Mouse (Mus musculus): Measurements from ENCODE around the gene Col5a3. TPM values are rescaled to one million over a fixed set of nuclear protein-coding genes. Genes with fewer than 3 reads are reported as not detected.
A peak's percentile ranks its signal among the peaks of the same experiment; 100 is the strongest.

Gene Col5a3
- total and polyA plus RNA-seq, 2 experiments from 2014 or later, result 1.1 to 3.3 TPM

GRCm38 (mm10) chr9:20828127-20828526 is 13.3 kb upstream of the Col5a3 start:
- Histone ChIP-seq H3K27ac (no peak overlapping the region), H3K4me1 (ENCODE audit: insufficient read depth, low read length) (0 out of 2 replicates have a peak, but pooled peaks cover 3% of the 10 kb centered on the region), H3K4me2 (ENCODE audit: low read depth, low read length) (no peak overlapping the region), H3K4me3 (ENCODE audit: low read length) (no peak overlapping the region), H3K36me3 (ENCODE audit: insufficient read depth, low read length) (no peaks in the 10 kb centered on the region), H3K9me3 (ENCODE audit: low read length) (no peaks in the 10 kb centered on the region), H3K9ac (replicated peaks; ENCODE audit: low read length) (no peak overlapping the region), H3K27me3 (ENCODE audit: insufficient read depth, low read length) (no peaks in the 10 kb centered on the region)
- ATAC-seq, result no peak
- WGBS, result 100% methylated on average over 1 of the region's 1 CpGs
- no peak for DNase-seq (ENCODE audit: low spot score)
- no peak for TF ChIP-seq CTCF (IDR thresholded peaks at IDR 0.05; ENCODE audit: low read depth)

GRCm38 (mm10) chr9:20825781-20826180 is 10.9 kb upstream of the Col5a3 start:
- Histone ChIP-seq H3K9ac (replicated peaks; ENCODE audit: low read length) (no peak overlapping the region), H3K27ac (no peak overlapping the region), H3K4me3 (ENCODE audit: low read length) (no peak overlapping the region), H3K27me3 (ENCODE audit: insufficient read depth, low read length) (no peaks in the 10 kb centered on the region), H3K36me3 (ENCODE audit: insufficient read depth, low read length) (no peaks in the 10 kb centered on the region), H3K9me3 (ENCODE audit: low read length) (no peaks in the 10 kb centered on the region), H3K4me1 (ENCODE audit: insufficient read depth, low read length) (0 out of 2 replicates have a peak, but pooled peaks cover 2% of the 10 kb centered on the region), H3K4me2 (ENCODE audit: low read depth, low read length) (no peak overlapping the region)
- 64% methylated on average over 5 of the region's 5 CpGs for WGBS
- no peak for DNase-seq (ENCODE audit: low spot score)
- ATAC-seq, result no peak
- no peak for TF ChIP-seq CTCF (IDR thresholded peaks at IDR 0.05; ENCODE audit: low read depth)

DNA sequence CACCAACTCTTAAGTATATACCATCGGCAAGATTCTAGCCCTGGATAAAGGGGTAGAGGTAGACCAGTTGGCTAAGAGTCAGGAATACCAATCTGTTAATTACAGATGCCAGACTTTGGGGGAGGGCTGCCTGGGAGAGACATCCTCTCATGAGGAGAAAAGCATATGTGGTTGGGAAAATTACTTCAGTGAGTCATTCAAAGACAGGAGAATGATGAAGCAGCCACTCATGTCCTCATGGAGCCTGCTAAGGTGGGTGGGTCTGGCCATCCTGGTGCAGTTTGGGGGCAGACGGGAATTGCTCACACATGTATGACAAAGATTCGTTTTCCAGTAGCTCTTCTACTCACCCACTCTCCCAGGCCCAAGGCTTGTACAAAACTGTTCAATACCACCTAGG is 8.0 kb upstream of the Col5a3 start:
- TF ChIP-seq CTCF (IDR thresholded peaks at IDR 0.05; ENCODE audit: low read depth), result no peak
- ATAC-seq (no peak), DNase-seq (ENCODE audit: low spot score) (no peak)
- H3K27me3 ChIP-seq (ENCODE audit: insufficient read depth, low read length), result no peaks in the 10 kb centered on the region
- H3K9me3 ChIP-seq (ENCODE audit: low read length), result no peaks in the 10 kb centered on the region
- H3K4me1 ChIP-seq (ENCODE audit: insufficient read depth, low read length), result no peaks in the 10 kb centered on the region
- no peak overlapping the region for H3K27ac ChIP-seq
- no peak overlapping the region for H3K4me3 ChIP-seq (ENCODE audit: low read length)
- WGBS, result 77% methylated on average over 3 of the region's 3 CpGs
- no peak overlapping the region for H3K9ac ChIP-seq (replicated peaks; ENCODE audit: low read length)
- H3K4me2 ChIP-seq (ENCODE audit: low read depth, low read length), result no peak overlapping the region
- no peaks in the 10 kb centered on the region for H3K36me3 ChIP-seq (ENCODE audit: insufficient read depth, low read length)

GRCm38 (mm10) chr9:20820001-20820400 is 5.1 kb upstream of the Col5a3 start:
- ATAC-seq, result no peak
- TF ChIP-seq CTCF (IDR thresholded peaks at IDR 0.05; ENCODE audit: low read depth), result no peak
- WGBS, result 62% methylated on average over 5 of the region's 5 CpGs

DNA sequence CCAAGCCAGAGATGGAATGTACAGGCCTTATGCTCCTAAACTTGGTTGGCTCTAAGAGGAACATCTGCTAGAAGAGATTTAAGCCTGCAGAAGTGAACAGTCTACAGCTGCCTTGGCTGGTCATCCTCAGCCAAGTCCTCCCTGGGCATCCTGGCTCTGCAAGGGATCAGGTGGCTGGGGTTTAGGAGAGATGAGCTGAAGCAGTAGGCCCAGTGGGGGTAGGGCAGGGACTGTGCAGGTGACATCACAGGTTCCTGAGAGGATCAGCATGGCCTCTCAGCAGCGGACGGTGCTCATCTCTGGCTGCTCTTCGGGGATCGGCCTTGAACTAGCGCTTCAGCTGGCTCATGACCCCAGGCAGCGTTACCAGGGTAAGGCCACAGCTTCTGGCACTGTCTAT is 3.4 kb upstream of the Col5a3 start, which contains the start of gene Rdh8:
Gene Rdh8 (plus strand): TSS at position 268 of the 400 bp plus-strand sequence.
- no peak for DNase-seq (ENCODE audit: low spot score)
- H3K9ac ChIP-seq (replicated peaks; ENCODE audit: low read length), result no peak within 1 kb of the TSS
- no peak within 1 kb of the TSS for H3K27ac ChIP-seq
- no peaks in the 10 kb centered on the region for H3K9me3 ChIP-seq (ENCODE audit: low read length)
- WGBS, result 79% methylated on average over 6 of the region's 6 CpGs
- H3K36me3 ChIP-seq (ENCODE audit: insufficient read depth, low read length), result no peaks in the 10 kb centered on the region
- H3K4me1 ChIP-seq (ENCODE audit: insufficient read depth, low read length), result no peaks in the 10 kb centered on the region
- no peak for ATAC-seq
- no peak within 1 kb of the TSS for H3K4me2 ChIP-seq (ENCODE audit: low read depth, low read length)
- H3K27me3 ChIP-seq (ENCODE audit: insufficient read depth, low read length), result no peaks in the 10 kb centered on the region
- TF ChIP-seq CTCF (IDR thresholded peaks at IDR 0.05; ENCODE audit: low read depth), result no peak
- H3K4me3 ChIP-seq (ENCODE audit: low read length), result no peak within 1 kb of the TSS

More at GRCm38 (mm10) chr9:20820001-20820400, 5.1 kb upstream of the Col5a3 start:
- DNase-seq (ENCODE audit: low spot score), result no peak
- no peak overlapping the region for H3K4me3 ChIP-seq (ENCODE audit: low read length)
- H3K27me3 ChIP-seq (ENCODE audit: insufficient read depth, low read length), result no peaks in the 10 kb centered on the region
- no peaks in the 10 kb centered on the region for H3K9me3 ChIP-seq (ENCODE audit: low read length)
- no peaks in the 10 kb centered on the region for H3K36me3 ChIP-seq (ENCODE audit: insufficient read depth, low read length)
- no peak overlapping the region for H3K9ac ChIP-seq (replicated peaks; ENCODE audit: low read length)
- no peaks in the 10 kb centered on the region for H3K4me1 ChIP-seq (ENCODE audit: insufficient read depth, low read length)
- H3K27ac ChIP-seq, result no peak overlapping the region
- no peak overlapping the region for H3K4me2 ChIP-seq (ENCODE audit: low read depth, low read length)

GRCm38 (mm10) chr9:20812537-20813271 is 2.2 kb downstream of the Col5a3 start:
- H3K36me3 ChIP-seq (ENCODE audit: insufficient read depth, low read length), result no peaks in the 10 kb centered on the region

DNA sequence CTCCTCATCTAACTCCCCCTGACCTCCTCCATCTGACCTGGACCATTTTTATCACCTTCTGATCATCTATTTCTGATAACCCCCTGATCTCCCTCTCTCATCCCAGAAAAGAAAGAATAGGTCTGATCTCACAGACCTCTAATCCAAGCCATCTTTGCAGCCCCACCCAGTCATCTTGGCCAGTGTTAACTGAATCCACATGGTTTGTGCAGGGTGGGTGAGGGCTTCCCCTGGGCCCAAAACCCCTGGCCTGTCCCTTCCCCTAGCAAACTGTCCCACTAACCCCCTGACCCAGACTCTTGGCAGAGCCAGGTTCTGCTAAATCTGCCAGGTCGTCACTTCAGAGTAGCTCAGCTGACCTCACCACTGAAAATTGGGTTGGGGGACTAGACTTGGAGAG is 4.1 kb downstream of the Col5a3 start:
- H3K9me3 ChIP-seq (ENCODE audit: low read length), result no peaks in the 10 kb centered on the region
- H3K9ac ChIP-seq (replicated peaks; ENCODE audit: low read length), result no peak overlapping the region
- no peaks in the 10 kb centered on the region for H3K36me3 ChIP-seq (ENCODE audit: insufficient read depth, low read length)
- ATAC-seq (no peak), DNase-seq (ENCODE audit: low spot score) (no peak)
- no peaks in the 10 kb centered on the region for H3K27me3 ChIP-seq (ENCODE audit: insufficient read depth, low read length)
- H3K4me2 ChIP-seq (ENCODE audit: low read depth, low read length), result no peak overlapping the region
- peaks cover 3% of the 10 kb centered on the region; the same call in 1 of the 2 replicates for H3K4me1 ChIP-seq (ENCODE audit: insufficient read depth, low read length)
- 50% methylated on average over 1 of the region's 1 CpGs for WGBS
- TF ChIP-seq CTCF (IDR thresholded peaks at IDR 0.05; ENCODE audit: low read depth), result no peak
- H3K27ac ChIP-seq, result no peak overlapping the region
- H3K4me3 ChIP-seq (ENCODE audit: low read length), result no peak overlapping the region

More at GRCm38 (mm10) chr9:20812537-20813271, 2.2 kb downstream of the Col5a3 start:
- 17% methylated on average over 17 of the region's 19 CpGs for WGBS
- Histone ChIP-seq H3K27ac (no peak overlapping the region), H3K27me3 (ENCODE audit: insufficient read depth, low read length) (no peaks in the 10 kb centered on the region), H3K4me3 (ENCODE audit: low read length) (no peak overlapping the region), H3K9me3 (ENCODE audit: low read length) (no peaks in the 10 kb centered on the region), H3K4me2 (ENCODE audit: low read depth, low read length) (0 out of 2 replicates have a peak overlapping the region, but pooled peaks have one; percentile 5), H3K9ac (replicated peaks; ENCODE audit: low read length) (no peak overlapping the region), H3K4me1 (ENCODE audit: insufficient read depth, low read length) (peaks cover 3% of the 10 kb centered on the region; the same call in 1 of the 2 replicates)
- peak; percentile 42 for TF ChIP-seq CTCF (IDR thresholded peaks at IDR 0.05; ENCODE audit: low read depth)
- ATAC-seq (peak; percentile 48), DNase-seq (ENCODE audit: low spot score) (peak; percentile 37)
